Mouse (Mus musculus) lung, adult 2 months (tissue): ENCODE data around the gene Nsf. TPM values are rescaled to one million over a fixed set of nuclear protein-coding genes. Genes with fewer than 3 reads are reported as not detected.

ENCODE experiments used
- DNase-seq: peaks from one replicate; pipeline ENCODE4 v3.0.0; 2022
- H3K4me1 ChIP-seq: fragments of 200-500 bp; 2 replicates; pipeline ENCODE4 v1.6.1; 2011; ENCODE audit warnings: low read length; ENCODE audit not compliant: control insufficient read depth, insufficient read depth
- H3K4me3 ChIP-seq: fragments of 200-500 bp; replicated peaks from 2 replicates; pipeline ENCODE3; 2011; ENCODE audit warnings: low read depth, mild to moderate bottlenecking, control low read depth, low read length; ENCODE audit errors: extremely low read depth
- CTCF ChIP-seq: fragments of 200-500 bp; IDR thresholded peaks from 2 replicates; pipeline ENCODE4 v1.5.1; 2011; ENCODE audit warnings: mild to moderate bottlenecking, low read length, control low read depth; ENCODE audit not compliant: insufficient read depth
- POLR2A ChIP-seq: fragments of 200-500 bp; IDR thresholded peaks from 2 replicates; pipeline ENCODE4 v1.6.1; 2011; ENCODE audit warnings: low read depth, mild to moderate bottlenecking, control low read depth, low read length, borderline replicate concordance; ENCODE audit errors: extremely low read depth
- WGBS: fragments of 180-500 bp; shearing (Covaris S2); methylation state at CpG from one replicate; pipeline ENCODE4 v1.1.7; 2018; 5-methylcytosine and 5-hydroxymethylcytosine counted together
- polyA plus RNA-seq: library from polyadenylated mRNA; depleted of rRNA; stranded (reverse); fragments of >200 nt; gene quantifications from 2 replicates; pipeline ENCODE4 v1.2.3, GENCODE M21; 2012; rRNA removed

Gene Nsf
- polyA plus RNA-seq, 1 experiment = 35.2 TPM

DNA sequence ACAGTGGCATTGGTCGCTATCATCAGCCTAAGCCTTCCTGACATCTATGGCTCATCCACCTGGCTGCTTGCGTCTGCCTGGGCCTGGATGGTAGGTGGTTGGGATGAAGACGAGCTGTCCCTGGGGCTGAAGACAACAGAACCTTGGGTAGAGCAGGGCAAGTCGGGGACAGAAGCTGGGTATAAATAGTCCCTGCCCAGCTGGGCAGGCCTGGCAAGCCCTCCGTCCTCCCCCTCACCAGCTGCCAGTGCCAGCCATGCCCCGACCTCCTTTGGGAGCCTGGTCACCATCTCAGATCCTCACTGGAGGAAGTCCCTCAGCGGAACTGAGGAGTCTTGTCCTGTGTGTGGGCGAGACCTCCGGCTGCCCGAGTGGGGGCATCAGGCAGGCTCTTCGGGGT, 149.7 kb downstream of the Nsf start:
- Histone ChIP-seq H3K4me1 (no peaks in the 10 kb centered on the region), H3K4me3 (no peak overlapping the region)
- no peak for DNase-seq
- no peak for TF ChIP-seq CTCF
- TF ChIP-seq POLR2A = no peak
- 74% methylated on average over 11 of the region's 11 CpGs for WGBS

DNA sequence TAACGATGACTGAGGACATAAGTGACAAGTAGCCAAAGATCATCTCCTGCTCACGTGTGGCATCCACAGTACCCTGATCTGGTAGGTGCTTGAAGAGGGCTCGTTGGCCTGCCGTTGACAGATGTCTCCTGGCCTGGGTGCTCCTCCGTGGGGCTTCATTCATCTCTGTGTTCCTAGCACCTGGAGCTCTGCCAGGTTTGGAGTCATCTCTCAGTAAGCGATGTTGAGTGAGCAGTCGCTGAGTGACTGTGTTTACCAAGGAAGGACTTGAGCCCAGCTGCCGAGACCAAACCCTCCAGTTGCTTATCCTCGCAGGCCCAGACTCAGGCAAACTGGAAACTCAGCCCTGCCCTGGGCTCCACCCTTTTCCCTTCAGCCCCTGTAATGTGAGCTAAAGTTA, 152.7 kb downstream of the Nsf start:
- 39% methylated on average over 9 of the region's 9 CpGs for WGBS
- TF ChIP-seq POLR2A = no peak
- TF ChIP-seq CTCF = no peak
- DNase-seq = no peak
- H3K4me3 ChIP-seq = no peak overlapping the region
- H3K4me1 ChIP-seq = no peaks in the 10 kb centered on the region

- Histone ChIP-seq H3K4me3 (no peak overlapping the region), H3K4me1 (no peaks in the 10 kb centered on the region)
- TF ChIP-seq CTCF (no peak), POLR2A (no peak)
- WGBS = 42% methylated on average over 5 of the region's 5 CpGs
- no peak for DNase-seq
Measured at GRCm38 (mm10) chr11:103789951-103790350, 163.9 kb downstream of the Nsf start.

DNA sequence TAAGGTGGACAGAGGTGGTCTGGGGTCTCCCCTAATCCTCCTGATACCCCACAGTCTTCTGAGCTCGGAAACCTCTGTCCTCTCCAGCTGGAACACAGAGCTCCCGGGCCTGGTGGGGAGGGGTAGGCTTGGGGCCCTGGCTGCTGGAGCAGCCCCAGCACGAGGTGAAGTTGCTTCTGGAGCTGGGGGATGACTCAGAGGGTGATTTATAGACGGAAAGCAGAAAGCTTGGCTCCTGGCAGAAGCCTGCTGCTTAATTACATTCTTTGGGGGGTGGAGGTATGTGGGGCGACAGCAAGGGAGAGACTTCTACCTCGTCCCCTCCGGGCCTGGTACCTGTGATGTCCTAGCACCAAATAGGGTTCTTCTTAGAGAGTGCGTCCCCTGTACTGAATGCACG, 173.7 kb downstream of the Nsf start:
- WGBS = 54% methylated on average over 9 of the region's 9 CpGs
- Histone ChIP-seq H3K4me3 (no peak overlapping the region), H3K4me1 (no peaks in the 10 kb centered on the region)
- TF ChIP-seq POLR2A = no peak
- TF ChIP-seq CTCF = no peak
- DNase-seq = no peak

GRCm38 (mm10) chr11:103774228-103774530, 179.7 kb downstream of the Nsf start:
- DNase-seq = no peak
- WGBS = 2% methylated on average over 19 of the region's 19 CpGs
- TF ChIP-seq CTCF = no peak
- TF ChIP-seq POLR2A = no peak
- Histone ChIP-seq H3K4me3 (no peak overlapping the region), H3K4me1 (no peaks in the 10 kb centered on the region)

- under 1% methylated on average over 60 of the region's 60 CpGs for WGBS
- TF ChIP-seq CTCF (no peak), POLR2A (no peak)
- no peak for DNase-seq
- H3K4me1 ChIP-seq = no peaks in the 10 kb centered on the region
- no peak within 1 kb of the TSS for H3K4me3 ChIP-seq
Measured at GRCm38 (mm10) chr11:103773387-103774227, 180.2 kb downstream of the Nsf start, which contains the start of gene Wnt3. TSS of gene Wnt3 (plus strand) at chr11:103774150.

GRCm38 (mm10) chr11:103772505-103773386, 181.1 kb downstream of the Nsf start:
- TF ChIP-seq POLR2A (no peak), CTCF (no peak)
- H3K4me1 ChIP-seq = no peaks in the 10 kb centered on the region
- no peak overlapping the region for H3K4me3 ChIP-seq
- WGBS = 2% methylated on average over 23 of the region's 23 CpGs
- DNase-seq = no peak

Other genes starting within 250 kb of the Nsf start
- 0.02 and 0.12 TPM in 2 replicates for gene Wnt9b, start 204.2 kb downstream of the Nsf start, polyA plus RNA-seq
- gene Wnt3, start 179.9 kb downstream of the Nsf start, polyA plus RNA-seq = 0.07 and 0.12 TPM in 2 replicates
- gene Arf2, start 12.7 kb upstream of the Nsf start, polyA plus RNA-seq = 15.1 and 24.2 TPM in 2 replicates
- gene Crhr1, start 178.8 kb upstream of the Nsf start, polyA plus RNA-seq = not detected in 2 replicates
- 0.05 TPM in 1 of 2 replicates, not detected in the other for gene Sppl2c, start 232.3 kb upstream of the Nsf start, polyA plus RNA-seq